Mouse (Mus musculus) heart, embryonic 11.5 days (tissue): Measurements from ENCODE around the gene Klhl42. TPM values are rescaled to one million over a fixed set of nuclear protein-coding genes. Genes with fewer than 3 reads are reported as not detected.

Source experiments
- ATAC-seq: fragments of 200-750 bp; cut with Nextera tagmentation; replicated peaks from 2 replicates; pipeline ENCODE4 v1.8.0; 2017; ENCODE audit warnings: moderate library complexity; ENCODE audit not compliant: insufficient number of reproducible peaks, low FRiP score, low TSS enrichment
- H3K27ac ChIP-seq: fragments of 300-500 bp; sonication (generic); 2 replicates; pipeline ENCODE4 v1.5.1; 2014; ENCODE audit warnings: mild to moderate bottlenecking, low read depth, low read length
- H3K27me3 ChIP-seq: fragments of 300-500 bp; sonication (generic); 2 replicates; pipeline ENCODE4 v1.6.1; 2014; ENCODE audit warnings: mild to moderate bottlenecking, low read length, mixed read lengths; ENCODE audit not compliant: control insufficient read depth, insufficient read depth
- H3K36me3 ChIP-seq: fragments of 300-500 bp; sonication (generic); 2 replicates; pipeline ENCODE4 v1.6.1; 2014; ENCODE audit warnings: mild to moderate bottlenecking, low read length, moderate library complexity, mixed read lengths; ENCODE audit not compliant: control insufficient read depth, insufficient read depth
- H3K4me1 ChIP-seq: fragments of 300-500 bp; sonication (generic); 2 replicates; pipeline ENCODE4 v1.6.1; 2014; ENCODE audit warnings: low read length; ENCODE audit not compliant: control insufficient read depth, insufficient read depth
- H3K4me2 ChIP-seq: fragments of 300-500 bp; sonication (generic); 2 replicates; pipeline ENCODE4 v1.6.1; 2014; ENCODE audit warnings: mild to moderate bottlenecking, moderate library complexity
- H3K4me3 ChIP-seq: fragments of 300-500 bp; sonication (generic); 2 replicates; pipeline ENCODE4 v1.5.1; 2014; ENCODE audit warnings: low read depth, low read length
- H3K9ac ChIP-seq: fragments of 300-500 bp; sonication (generic); 2 replicates; pipeline ENCODE4 v1.6.1; 2014; ENCODE audit warnings: mild to moderate bottlenecking, low read depth, low read length, moderate library complexity
- H3K9me3 ChIP-seq: fragments of 300-500 bp; sonication (generic); replicated peaks from 2 replicates; pipeline ENCODE4 v1.6.1; 2016; ENCODE audit warnings: low read length; ENCODE audit not compliant: control insufficient read depth
- WGBS: fragments of 180-500 bp; shearing (Covaris S2); extraction: QIAGEN DNeasy Blood & Tissue Kit; methylation state at CpG from one replicate; pipeline ENCODE4 v1.1.7; 2014; ENCODE audit not compliant: insufficient replicate concordance; 5-methylcytosine and 5-hydroxymethylcytosine counted together
- polyA plus RNA-seq: library from polyadenylated mRNA; unstranded; fragments of >200 nt; fragmentation: Nextera tagmentation; extraction: Ambion mirVana; gene quantifications from 2 replicates; pipeline ENCODE4 v1.2.1, GENCODE M21; 2014

Gene Klhl42
- polyA plus RNA-seq, 1 experiment from 2014 or later, result 6.2 TPM

GRCm38 (mm10) chr6:147116579-147116978, 25.4 kb downstream of the Klhl42 start:
- WGBS, result 7% methylated on average over 10 of the region's 10 CpGs
- Histone ChIP-seq H3K9ac (no peak overlapping the region), H3K4me3 (no peak overlapping the region), H3K4me2 (no peak overlapping the region), H3K27ac (no peak overlapping the region), H3K4me1 (no peaks in the 10 kb centered on the region; the same call in 1 of the 2 replicates), H3K36me3 (no peaks in the 10 kb centered on the region), H3K9me3 (no peaks in the 10 kb centered on the region), H3K27me3 (no peaks in the 10 kb centered on the region)
- no peak for ATAC-seq

- no peak overlapping the region for H3K4me2 ChIP-seq
- H3K4me3 ChIP-seq, result no peak overlapping the region
- no peak for ATAC-seq
- H3K9ac ChIP-seq, result no peak overlapping the region
- no peaks in the 10 kb centered on the region; the same call in 1 of the 2 replicates for H3K4me1 ChIP-seq
- H3K9me3 ChIP-seq, result no peaks in the 10 kb centered on the region
- no peak overlapping the region for H3K27ac ChIP-seq
- no peaks in the 10 kb centered on the region for H3K36me3 ChIP-seq
- no peaks in the 10 kb centered on the region for H3K27me3 ChIP-seq
- 83% methylated on average over 7 of the region's 7 CpGs for WGBS
These were observed 26.6 kb downstream of the Klhl42 start for GRCm38 (mm10) chr6:147117764-147118163.

- 73% methylated on average over 3 of the region's 3 CpGs for WGBS
- Histone ChIP-seq H3K4me3 (no peak overlapping the region), H3K27me3 (no peaks in the 10 kb centered on the region), H3K9ac (no peak overlapping the region), H3K27ac (no peak overlapping the region), H3K9me3 (no peaks in the 10 kb centered on the region), H3K4me1 (no peaks in the 10 kb centered on the region; the same call in 1 of the 2 replicates), H3K4me2 (no peak overlapping the region), H3K36me3 (no peaks in the 10 kb centered on the region)
- ATAC-seq, result no peak
These were observed 27.0 kb downstream of the Klhl42 start for GRCm38 (mm10) chr6:147118190-147118589.

- Histone ChIP-seq H3K27me3 (no peaks in the 10 kb centered on the region), H3K9me3 (no peaks in the 10 kb centered on the region), H3K4me1 (no peaks in the 10 kb centered on the region; the same call in 1 of the 2 replicates), H3K4me2 (no peak overlapping the region), H3K4me3 (no peak overlapping the region), H3K27ac (no peak overlapping the region; the same call in 1 of the 2 replicates), H3K9ac (no peak overlapping the region), H3K36me3 (no peaks in the 10 kb centered on the region)
- 20% methylated on average over 6 of the region's 6 CpGs for WGBS
- ATAC-seq, result 0 out of 2 replicates have a peak, but pooled peaks have one; percentile 7
These were observed 30.1 kb downstream of the Klhl42 start for GRCm38 (mm10) chr6:147121320-147121719.

GRCm38 (mm10) chr6:147127239-147127638, 36.1 kb downstream of the Klhl42 start:
- H3K9ac ChIP-seq, result no peak overlapping the region
- WGBS, result 89% methylated on average over 10 of the region's 10 CpGs
- ATAC-seq, result no peak
- H3K4me2 ChIP-seq, result no peak overlapping the region
- H3K9me3 ChIP-seq, result no peaks in the 10 kb centered on the region
- no peak overlapping the region for H3K27ac ChIP-seq
- no peaks in the 10 kb centered on the region for H3K4me1 ChIP-seq
- H3K27me3 ChIP-seq, result no peaks in the 10 kb centered on the region
- H3K36me3 ChIP-seq, result no peaks in the 10 kb centered on the region
- H3K4me3 ChIP-seq, result no peak overlapping the region

- no peak overlapping the region for H3K4me3 ChIP-seq
- no peaks in the 10 kb centered on the region for H3K4me1 ChIP-seq
- no peak overlapping the region for H3K27ac ChIP-seq
- H3K9ac ChIP-seq, result no peak overlapping the region
- ATAC-seq, result no peak
- H3K4me2 ChIP-seq, result no peak overlapping the region
- no peaks in the 10 kb centered on the region for H3K27me3 ChIP-seq
- H3K9me3 ChIP-seq, result no peaks in the 10 kb centered on the region
- 61% methylated on average over 3 of the region's 3 CpGs for WGBS
- no peaks in the 10 kb centered on the region for H3K36me3 ChIP-seq
These were observed 47.1 kb downstream of the Klhl42 start for GRCm38 (mm10) chr6:147138260-147138659.

GRCm38 (mm10) chr6:147140600-147141154, 49.5 kb downstream of the Klhl42 start:
- H3K27me3 ChIP-seq, result no peaks in the 10 kb centered on the region
- WGBS, result 87% methylated on average over 7 of the region's 7 CpGs
- H3K4me2 ChIP-seq, result no peak overlapping the region
- no peaks in the 10 kb centered on the region for H3K36me3 ChIP-seq
- no peak overlapping the region for H3K4me3 ChIP-seq
- no peaks in the 10 kb centered on the region for H3K9me3 ChIP-seq
- peaks cover 13% of the 10 kb centered on the region for H3K4me1 ChIP-seq
- H3K9ac ChIP-seq, result no peak overlapping the region
- no peak for ATAC-seq
- no peak overlapping the region for H3K27ac ChIP-seq

GRCm38 (mm10) chr6:147144664-147145063, 53.5 kb downstream of the Klhl42 start:
- no peak for ATAC-seq
- H3K9ac ChIP-seq, result no peak overlapping the region
- WGBS, result 74% methylated on average over 5 of the region's 5 CpGs
- no peak overlapping the region for H3K4me2 ChIP-seq
- no peaks in the 10 kb centered on the region for H3K27me3 ChIP-seq
- H3K9me3 ChIP-seq, result no peaks in the 10 kb centered on the region
- no peak overlapping the region for H3K27ac ChIP-seq
- H3K4me1 ChIP-seq, result peaks cover 15% of the 10 kb centered on the region
- H3K36me3 ChIP-seq, result no peaks in the 10 kb centered on the region
- H3K4me3 ChIP-seq, result no peak overlapping the region

GRCm38 (mm10) chr6:147145277-147145676, 54.1 kb downstream of the Klhl42 start:
- Histone ChIP-seq H3K36me3 (no peaks in the 10 kb centered on the region), H3K4me3 (no peak overlapping the region), H3K4me2 (no peak overlapping the region), H3K9me3 (no peaks in the 10 kb centered on the region), H3K4me1 (peaks cover 15% of the 10 kb centered on the region), H3K27me3 (no peaks in the 10 kb centered on the region), H3K9ac (no peak overlapping the region), H3K27ac (peak overlapping the region; percentile 65; the same call in 1 of the 2 replicates)
- ATAC-seq, result peak; percentile 92
- WGBS, result 4% methylated on average over 2 of the region's 2 CpGs
